Mouse (Mus musculus) urinary bladder, adult 18-20 months (tissue): ENCODE results near the gene Tomm40l.

Experiments
- DNase-seq, 2 experiments: peaks; one replicate each; pipeline ENCODE4 v3.0.0; 2022; ENCODE audit warnings: low spot score in 2 of 2, mixed read lengths in 2 of 2

The Tomm40l gene

GRCm38 (mm10) chr1:171222238-171223155, at the start of gene Tomm40l:
Tomm40l (minus strand) TSS chr1:171222514.
- DNase-seq: peak; percentile 82 to 95

DNA sequence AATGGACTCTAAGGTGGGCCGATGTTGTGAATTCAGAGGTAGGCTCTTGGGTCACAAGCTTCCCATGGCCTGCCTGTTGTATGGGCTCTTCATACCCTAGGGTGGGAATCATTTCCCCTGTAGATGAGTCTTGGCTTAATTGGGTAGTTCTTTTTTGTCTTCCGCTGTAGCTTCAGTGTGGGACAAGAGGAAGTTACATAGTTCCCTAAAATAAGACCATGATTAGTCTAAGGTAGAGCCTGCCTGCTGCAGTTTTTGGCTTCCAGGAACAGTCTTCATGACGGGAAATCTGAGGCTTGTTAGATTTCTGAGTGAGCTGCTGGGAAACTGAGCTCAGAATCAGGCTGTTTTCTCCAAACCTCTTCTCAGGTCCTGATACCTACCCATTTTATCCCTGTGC, 49.8 kb upstream of the Tomm40l start:
- DNase-seq: no peak

DNA sequence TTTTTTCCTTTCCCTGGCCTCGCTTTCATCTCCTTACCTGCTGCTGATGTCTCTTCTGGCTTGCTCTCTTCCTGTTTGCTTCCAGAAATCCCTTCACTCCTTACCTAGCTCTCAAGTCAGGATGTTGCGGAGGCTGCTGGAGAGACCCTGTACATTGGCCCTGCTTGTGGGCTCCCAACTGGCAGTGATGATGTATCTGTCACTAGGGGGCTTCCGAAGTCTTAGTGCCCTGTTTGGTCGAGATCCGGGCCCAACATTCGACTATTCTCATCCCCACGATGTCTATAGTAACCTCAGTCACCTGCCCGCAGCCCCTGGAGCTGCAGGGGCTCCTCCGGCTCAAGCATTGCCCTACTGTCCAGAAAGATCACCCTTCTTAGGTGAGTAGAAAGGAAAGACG, 49.3 kb upstream of the Tomm40l start:
- DNase-seq: no peak

DNA sequence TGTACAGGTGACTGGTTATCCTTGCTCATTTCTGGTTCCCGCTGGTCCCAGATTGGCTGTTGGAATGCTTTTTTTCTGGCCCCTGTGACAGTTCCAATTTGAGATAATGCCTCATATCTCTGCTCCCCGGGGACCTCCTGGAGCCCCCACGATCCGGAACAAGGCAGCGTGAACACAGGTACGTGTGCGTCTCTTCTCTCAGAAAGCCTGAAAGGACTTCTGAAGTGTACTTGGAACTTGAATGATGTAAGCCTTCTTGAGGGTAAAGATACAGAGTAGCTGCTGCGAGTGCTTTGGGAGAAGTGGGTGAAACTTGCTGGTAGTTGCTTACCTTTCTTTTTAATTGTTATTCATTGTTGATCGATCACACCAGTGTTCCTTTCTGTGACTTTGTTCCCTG, 48.9 kb upstream of the Tomm40l start:
- DNase-seq: no peak

GRCm38 (mm10) chr1:171270573-171270900, 48.2 kb upstream of the Tomm40l start:
- peak; percentile 55 to 70 for DNase-seq

GRCm38 (mm10) chr1:171269848-171270572, 47.7 kb upstream of the Tomm40l start, which contains the start of gene B4galt3:
B4galt3 (plus strand) TSS chr1:171270328.
- DNase-seq: peak; percentile 94 to 99

- no peak for DNase-seq
These were observed 46.0 kb upstream of the Tomm40l start for GRCm38 (mm10) chr1:171268341-171268740.

DNA sequence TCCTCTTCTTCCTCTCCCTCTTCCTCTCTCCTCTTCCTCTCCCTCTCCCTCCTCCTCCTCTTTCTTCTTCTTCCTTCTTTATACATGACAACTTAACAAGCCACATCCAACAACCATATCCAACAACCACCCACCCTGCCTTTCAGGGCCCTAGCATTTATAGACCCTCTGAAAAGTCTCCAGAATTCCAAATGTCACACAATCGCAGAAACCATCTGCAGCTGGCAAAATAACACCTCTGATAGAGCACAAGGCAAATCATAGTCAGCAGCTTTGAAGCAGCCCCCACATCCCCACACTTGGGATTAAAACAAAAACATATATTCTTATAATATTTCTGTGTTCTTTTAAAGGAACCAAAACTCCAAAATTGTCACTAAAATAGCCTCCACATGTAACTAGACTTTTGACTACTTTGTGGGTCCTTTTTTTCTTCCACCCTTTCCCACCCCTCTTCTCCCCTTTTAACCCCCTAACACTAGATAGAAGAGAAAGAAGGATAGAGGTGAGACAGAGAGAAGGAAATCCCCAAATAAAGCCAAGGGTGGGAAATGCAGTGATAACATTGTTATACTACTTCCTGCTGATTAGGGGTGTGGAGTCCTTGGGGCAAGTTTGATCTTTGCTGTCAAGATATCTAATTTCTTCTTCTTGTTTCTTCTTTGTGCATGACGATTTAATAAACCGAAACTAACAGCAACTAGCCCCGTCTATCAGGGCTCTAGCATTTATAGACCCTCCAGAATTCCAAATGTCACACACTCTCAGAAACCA, 43.8 kb upstream of the Tomm40l start:
- DNase-seq: no peak

- no peak for DNase-seq
These were observed 41.5 kb upstream of the Tomm40l start for GRCm38 (mm10) chr1:171263666-171264461.

DNA sequence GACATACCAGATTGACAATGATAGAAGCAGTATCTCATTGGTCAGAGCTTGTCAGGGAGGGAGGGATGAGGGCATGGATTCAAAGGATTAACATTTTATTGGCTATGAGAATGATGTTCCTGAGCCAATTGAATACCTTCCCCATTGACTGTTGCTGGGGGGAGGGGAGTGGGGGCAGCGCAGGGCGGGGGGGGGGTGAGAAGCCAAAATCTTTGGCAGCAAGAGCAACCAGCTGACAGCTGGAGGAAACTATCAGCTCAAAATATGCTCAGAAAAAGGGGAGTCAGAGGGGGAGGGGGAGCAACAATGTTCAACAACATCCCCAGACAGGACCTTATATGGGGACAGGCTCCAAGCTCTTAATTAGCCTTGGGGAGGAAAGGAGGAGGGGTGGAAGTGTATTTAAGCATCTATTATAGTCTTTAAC, 40.9 kb upstream of the Tomm40l start:
- DNase-seq: no peak

- DNase-seq: no peak
These were observed 40.3 kb upstream of the Tomm40l start for GRCm38 (mm10) chr1:171262594-171263130.

GRCm38 (mm10) chr1:171260316-171260715, 38.0 kb upstream of the Tomm40l start:
- DNase-seq: no peak

- no peak for DNase-seq
These were observed 36.6 kb upstream of the Tomm40l start for GRCm38 (mm10) chr1:171258921-171259320.

DNA sequence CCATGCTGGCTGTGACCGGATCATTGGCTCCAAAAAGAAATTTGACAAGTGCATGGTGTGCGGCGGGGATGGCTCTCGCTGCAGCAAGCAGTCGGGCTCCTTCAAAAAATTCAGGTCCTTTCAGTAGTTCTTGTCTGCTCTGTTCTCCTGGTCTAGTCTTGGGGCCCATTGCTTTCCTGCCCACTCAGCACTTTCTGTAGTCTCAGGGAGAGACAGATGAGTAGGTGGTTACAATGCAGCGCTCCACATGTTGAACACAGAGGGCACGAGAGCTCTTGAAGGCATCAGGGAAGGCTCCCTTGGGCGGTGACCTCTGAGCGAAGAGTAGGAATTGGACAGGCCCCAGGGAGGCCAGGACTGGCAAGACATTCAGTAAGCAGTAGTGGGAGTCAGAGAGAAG, 35.5 kb upstream of the Tomm40l start:
- no peak for DNase-seq

GRCm38 (mm10) chr1:171256937-171257548, 34.7 kb upstream of the Tomm40l start:
- DNase-seq: no peak

- DNase-seq: no peak
These were observed 33.9 kb upstream of the Tomm40l start for GRCm38 (mm10) chr1:171256095-171256818.

GRCm38 (mm10) chr1:171252415-171252814, 30.1 kb upstream of the Tomm40l start:
- no peak for DNase-seq

- DNase-seq: no peak
These were observed 29.4 kb upstream of the Tomm40l start for GRCm38 (mm10) chr1:171251594-171252324.
